Mouse (Mus musculus) C2C12 (cell line): ENCODE results near the gene Uckl1.

Experiments
- CTCF ChIP-seq: IDR thresholded peaks from one replicate; pipeline ENCODE4 v1.5.1; 2011; ENCODE audit not compliant: control insufficient read depth, insufficient read depth, insufficient read length
- MAX ChIP-seq: IDR thresholded peaks from one replicate; pipeline ENCODE4 v1.6.1; 2011; ENCODE audit warnings: mild to moderate bottlenecking, control low read depth
- USF1 ChIP-seq: IDR thresholded peaks from one replicate; pipeline ENCODE4 v1.6.1; 2011; ENCODE audit warnings: low read depth, mild to moderate bottlenecking, control low read depth, moderate library complexity

DNA sequence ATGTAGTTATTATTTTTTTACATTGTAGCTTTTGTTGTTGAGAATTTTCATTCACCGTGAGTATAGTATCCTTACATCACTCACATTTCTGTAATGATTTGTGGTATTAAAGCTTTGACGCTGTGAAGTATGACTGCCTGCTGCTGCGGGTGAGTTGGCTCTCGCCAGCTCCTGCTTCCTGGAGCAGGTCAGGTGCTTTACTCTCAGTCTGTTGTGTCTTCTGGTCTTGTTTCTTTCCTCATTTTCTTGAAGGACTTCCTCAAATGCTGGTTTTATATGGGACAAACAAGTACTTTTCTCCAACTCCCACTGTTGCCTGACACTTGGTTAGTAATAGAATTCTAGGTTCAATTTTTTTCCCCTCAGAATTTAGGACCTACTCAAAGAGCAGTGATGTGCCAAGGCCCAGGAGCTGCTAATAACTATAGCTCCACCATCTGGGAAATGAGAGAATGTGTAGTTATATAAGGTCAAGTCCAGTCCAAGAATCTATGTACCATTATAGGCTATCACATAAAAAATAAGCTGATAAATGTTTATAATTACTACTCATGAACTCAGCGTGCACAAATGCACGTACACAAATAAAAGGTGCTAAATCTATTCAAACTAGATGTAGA is 42.8 kb downstream of the Uckl1 start:
- TF ChIP-seq CTCF (no peak), MAX (no peak), USF1 (no peak)
